10 mouse cellular contexts compared by ENCODE assay signal in the genomic region with DNA sequence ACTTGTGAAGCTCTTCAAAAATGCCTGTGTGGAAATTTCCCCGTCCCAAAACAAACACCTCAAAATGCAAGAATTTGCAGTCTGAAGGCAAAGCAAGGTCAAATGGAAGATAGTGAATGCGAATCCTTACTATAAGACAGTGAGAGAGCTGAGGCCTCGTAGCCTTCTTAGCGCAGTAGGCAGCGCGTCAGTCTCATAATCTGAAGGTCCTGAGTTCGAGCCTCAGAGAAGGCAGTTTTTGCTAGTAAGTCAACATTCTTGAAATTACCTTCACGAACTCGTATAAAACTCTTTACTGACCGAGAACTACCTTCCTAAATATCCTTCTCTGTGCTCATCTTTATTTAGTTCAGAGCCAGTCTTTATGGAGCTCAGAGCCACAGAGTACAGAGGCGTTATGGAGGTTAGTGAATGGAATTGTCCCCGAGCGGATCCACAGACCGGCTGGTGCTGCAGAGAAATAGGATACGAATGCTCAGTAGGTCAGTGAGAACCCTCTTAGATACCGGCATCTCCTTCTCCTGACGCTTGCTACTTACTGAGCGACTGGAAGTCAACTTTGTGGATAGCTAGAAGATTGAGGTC. TPM values are rescaled to one million over a fixed set of nuclear protein-coding genes. Genes with fewer than 3 reads are reported as not detected.
DNase-seq lines count a peak whose midpoint lies in the region; ATAC-seq and TF ChIP-seq lines count a peak whose summit lies in the region.
"Had no signal": no experiment of that assay in that cellular context is flagged by ENCODE, and none has a peak within 500 bp of the region (broad histone marks: within the 10 kb centered on the region; RNA-seq: fewer than 3 reads in every experiment).

No protein-coding gene starts in this region.

- no peak for TF ChIP-seq CTCF in lung, embryonic 14.5 days (IDR thresholded peaks at IDR 0.05; ENCODE audit: low read depth)

- H3K27ac ChIP-seq in lung, embryonic 14.5 days (ENCODE audit: low read depth), result no peak overlapping the region
- H3K27ac ChIP-seq in embryonic facial prominence, embryonic 12.5 days, result no peak overlapping the region
- no peak overlapping the region for H3K27ac ChIP-seq in liver, embryonic 16.5 days (ENCODE audit: low read length)
- H3K27ac ChIP-seq: embryonic facial prominence, embryonic 15.5 days; midbrain, embryonic 13.5 days had no signal

- no peaks in the 10 kb centered on the region for H3K36me3 ChIP-seq in lung, embryonic 14.5 days (ENCODE audit: insufficient read depth)
- no peaks in the 10 kb centered on the region for H3K36me3 ChIP-seq in embryonic facial prominence, embryonic 12.5 days
- H3K36me3 ChIP-seq in liver, embryonic 16.5 days (ENCODE audit: control insufficient read depth, insufficient read depth), result no peaks in the 10 kb centered on the region
- H3K36me3 ChIP-seq: embryonic facial prominence, embryonic 15.5 days; midbrain, embryonic 13.5 days had no signal

- WGBS in lung, embryonic 14.5 days, result 8% methylated on average over 18 of the region's 18 CpGs
- WGBS in embryonic facial prominence, embryonic 12.5 days, result 4% methylated on average over 18 of the region's 18 CpGs
- 8% methylated on average over 18 of the region's 18 CpGs for WGBS in liver, embryonic 16.5 days (ENCODE audit: insufficient replicate concordance)

- H3K9ac ChIP-seq in lung, embryonic 14.5 days, result no peak overlapping the region
- H3K9ac ChIP-seq in embryonic facial prominence, embryonic 12.5 days, result no peak overlapping the region
- no peak overlapping the region for H3K9ac ChIP-seq in liver, embryonic 16.5 days (ENCODE audit: low read depth, low read length)
- H3K9ac ChIP-seq: embryonic facial prominence, embryonic 15.5 days; midbrain, embryonic 13.5 days had no signal

- ATAC-seq in lung, embryonic 14.5 days (ENCODE audit: insufficient read depth), result no peak
- ATAC-seq in embryonic facial prominence, embryonic 12.5 days (ENCODE audit: insufficient number of reproducible peaks, insufficient read depth, low FRiP score, low TSS enrichment), result no peak
- ATAC-seq in liver, embryonic 16.5 days (ENCODE audit: low read depth), result no peak
- ATAC-seq: midbrain, embryonic 13.5 days had no signal

- H3K4me2 ChIP-seq in lung, embryonic 14.5 days, result peak overlapping the region; percentile 25; the same call in 1 of the 2 replicates
- H3K4me2 ChIP-seq in embryonic facial prominence, embryonic 12.5 days (replicated peaks), result 0 out of 2 replicates have a peak overlapping the region, but pooled peaks have one; percentile 0
- H3K4me2 ChIP-seq in liver, embryonic 16.5 days (ENCODE audit: low read depth, low read length), result peak overlapping the region; percentile 17; the same call in 1 of the 2 replicates
- H3K4me2 ChIP-seq: embryonic facial prominence, embryonic 15.5 days; midbrain, embryonic 13.5 days had no signal

- H3K4me3 ChIP-seq in lung, embryonic 14.5 days (ENCODE audit: low read depth, low read length), result no peak overlapping the region
- H3K4me3 ChIP-seq in embryonic facial prominence, embryonic 12.5 days, result no peak overlapping the region
- H3K4me3 ChIP-seq in liver, embryonic 16.5 days (ENCODE audit: low read depth, low read length), result peak overlapping the region; percentile 15
- H3K4me3 ChIP-seq: embryonic facial prominence, embryonic 15.5 days; midbrain, embryonic 13.5 days had no signal

- DNase-seq in lung, embryonic 14.5 days, result peak; percentile 77
- no peak for DNase-seq in lung, postnatal 36 days
- DNase-seq in Muller cell, postnatal 12 days (ENCODE audit: inconsistent ontology term), result peak; percentile 47
- no peak for DNase-seq in gastrocnemius, postnatal 4 days (ENCODE audit: low spot score in 2 of 2)
- no peak for DNase-seq in spleen, postnatal 36 days (ENCODE audit: low spot score in 2 of 2)
- DNase-seq: heart, postnatal 36 days had no signal

- no peaks in the 10 kb centered on the region for H3K9me3 ChIP-seq in lung, embryonic 14.5 days (ENCODE audit: low read depth, low read length)
- no peaks in the 10 kb centered on the region for H3K9me3 ChIP-seq in embryonic facial prominence, embryonic 12.5 days
- H3K9me3 ChIP-seq in liver, embryonic 16.5 days (replicated peaks; ENCODE audit: control insufficient read depth, low read length), result no peaks in the 10 kb centered on the region
- H3K9me3 ChIP-seq: embryonic facial prominence, embryonic 15.5 days; midbrain, embryonic 13.5 days had no signal

- H3K27me3 ChIP-seq in lung, embryonic 14.5 days (ENCODE audit: insufficient read depth, low read length), result peaks cover 17% of the 10 kb centered on the region; the same call in 1 of the 2 replicates
- peaks cover 23% of the 10 kb centered on the region for H3K27me3 ChIP-seq in embryonic facial prominence, embryonic 12.5 days
- H3K27me3 ChIP-seq in liver, embryonic 16.5 days (ENCODE audit: control insufficient read depth, insufficient read depth, low read depth, low read length), result peaks cover 25% of the 10 kb centered on the region

- no peaks in the 10 kb centered on the region for H3K4me1 ChIP-seq in lung, embryonic 14.5 days (ENCODE audit: insufficient read depth)
- H3K4me1 ChIP-seq in embryonic facial prominence, embryonic 12.5 days, result no peaks in the 10 kb centered on the region
- H3K4me1 ChIP-seq in liver, embryonic 16.5 days (ENCODE audit: control insufficient read depth, low read depth, low read length), result no peaks in the 10 kb centered on the region

RNA-seq across cellular contexts. Expression of gene Zfp322a, which starts 51.6 kb away (rescaled TPM):
- polyA plus RNA-seq in lung, embryonic 14.5 days (2014; fragmentation: Nextera tagmentation; extraction: Ambion mirVana), result 54.5 and 59.3 TPM in 2 replicates
- polyA plus RNA-seq in embryonic facial prominence, embryonic 12.5 days (2016; fragmentation: Nextera tagmentation; extraction: Ambion mirVana), result 65.4 and 67.5 TPM in 2 replicates
- polyA plus RNA-seq in liver, embryonic 16.5 days (2015; fragmentation: Nextera tagmentation; extraction: Ambion mirVana), result 12.0 and 13.1 TPM in 2 replicates
- 10 to 100 TPM; 17.8 to 20.8 TPM for total RNA-seq in gastrocnemius, postnatal 4 days (2021)

Comparison
In these comparisons a context has a peak if more than half of its experiments do, and no peak if none do; other contexts are left out.
1. DNase-seq: peak in lung, embryonic 14.5 days (single experiment) and Muller cell, postnatal 12 days (single experiment); none in lung, postnatal 36 days (single experiment), gastrocnemius, postnatal 4 days (0 of 2) and spleen, postnatal 36 days (0 of 2).
2. Peak in every context shown above with its lines, with median percentiles within 50 percentile points of each other: H3K4me2 ChIP-seq.